Mouse (Mus musculus) heart, postnatal 0 days (tissue): ENCODE measurements at regions not wholly inside any gene's neighbourhood (a gene's known extent, or its start where the extent isn't known, plus 50 kb on each side); places are given as distances from the start of the nearest gene placed in this dataset.

Experiments
- ATAC-seq: fragments of 200-750 bp; cut with Nextera tagmentation; 2 replicates; pipeline ENCODE4 v1.8.0; 2017; ENCODE audit warnings: low read depth, moderate number of reproducible peaks, moderate library complexity; ENCODE audit not compliant: insufficient read depth
- DNase-seq: peaks from one replicate; pipeline ENCODE4 v3.0.0-alpha.2; 2016; ENCODE audit warnings: low spot score
- H3K27ac ChIP-seq: fragments of 300-500 bp; sonication (generic); 2 replicates; pipeline ENCODE4 v1.5.1; 2014; ENCODE audit warnings: low read depth, mild to moderate bottlenecking
- H3K27me3 ChIP-seq: fragments of 300-500 bp; sonication (generic); 2 replicates; pipeline ENCODE4 v1.6.1; 2014; ENCODE audit warnings: low read length, mixed read lengths; ENCODE audit not compliant: control insufficient read depth, insufficient read depth
- H3K36me3 ChIP-seq: fragments of 300-500 bp; sonication (generic); replicated peaks from 2 replicates; pipeline ENCODE4 v1.6.1; 2014; ENCODE audit warnings: low read length, mixed read lengths; ENCODE audit not compliant: control insufficient read depth, insufficient read depth
- H3K4me1 ChIP-seq: fragments of 300-500 bp; sonication (generic); 2 replicates; pipeline ENCODE4 v1.6.1; 2014; ENCODE audit warnings: antibody characterized with exemption; ENCODE audit not compliant: control insufficient read depth, insufficient read depth
- H3K4me2 ChIP-seq: fragments of 300-500 bp; sonication (generic); 2 replicates; pipeline ENCODE4 v1.6.1; 2014; ENCODE audit warnings: low read depth, mild to moderate bottlenecking, low read length, moderate library complexity
- H3K4me3 ChIP-seq: fragments of 300-500 bp; sonication (generic); 2 replicates; pipeline ENCODE4 v1.5.1; 2014; ENCODE audit warnings: low read depth, low read length
- H3K9ac ChIP-seq: fragments of 300-500 bp; sonication (generic); replicated peaks from 2 replicates; pipeline ENCODE4 v1.6.1; 2014; ENCODE audit warnings: low read depth, low read length, mixed read lengths
- H3K9me3 ChIP-seq: fragments of 300-500 bp; sonication (generic); replicated peaks from 2 replicates; pipeline ENCODE4 v1.6.1; 2016; ENCODE audit warnings: low read length; ENCODE audit not compliant: control insufficient read depth
- CTCF ChIP-seq: IDR thresholded peaks from 2 replicates; pipeline ENCODE4 v1.5.1; 2016; ENCODE audit warnings: antibody characterized with exemption, control low read depth, low read depth
- EP300 ChIP-seq: IDR thresholded peaks from 2 replicates; pipeline ENCODE4 v1.6.1; 2016; ENCODE audit warnings: antibody characterized with exemption, low read depth
- WGBS: fragments of 180-500 bp; shearing (Covaris S2); extraction: QIAGEN DNeasy Blood & Tissue Kit; methylation state at CpG from one replicate; pipeline ENCODE4 v1.1.7; 2014; 5-methylcytosine and 5-hydroxymethylcytosine counted together

GRCm38 (mm10) chr11:50492399-50493122 lies 61.6 kb upstream of the Rufy1 start:
- Histone ChIP-seq H3K36me3 (no peaks in the 10 kb centered on the region), H3K9ac (no peak overlapping the region), H3K4me3 (no peak overlapping the region), H3K9me3 (no peaks in the 10 kb centered on the region), H3K27ac (no peak overlapping the region), H3K4me1 (no peaks in the 10 kb centered on the region), H3K4me2 (no peak overlapping the region), H3K27me3 (no peaks in the 10 kb centered on the region)
- DNase-seq (no peak), ATAC-seq (no peak)
- TF ChIP-seq CTCF = no peak
- no peak for TF ChIP-seq EP300
- WGBS = 56% methylated on average over 5 of the region's 5 CpGs

- H3K36me3 ChIP-seq = no peaks in the 10 kb centered on the region
- ATAC-seq = no peak
These were observed 52.9 kb upstream of the Rufy1 start for GRCm38 (mm10) chr11:50483821-50484220.

GRCm38 (mm10) chr11:50483116-50483515 lies 52.2 kb upstream of the Rufy1 start:
- H3K9me3 ChIP-seq = no peaks in the 10 kb centered on the region
- WGBS = 87% methylated on average over 6 of the region's 6 CpGs
- H3K4me3 ChIP-seq = no peak overlapping the region
- no peak overlapping the region for H3K4me2 ChIP-seq
- DNase-seq (no peak), ATAC-seq (no peak)
- no peak overlapping the region for H3K27ac ChIP-seq
- no peaks in the 10 kb centered on the region for H3K27me3 ChIP-seq
- no peak overlapping the region for H3K9ac ChIP-seq
- no peak for TF ChIP-seq CTCF
- TF ChIP-seq EP300 = no peak
- no peaks in the 10 kb centered on the region for H3K36me3 ChIP-seq
- no peaks in the 10 kb centered on the region for H3K4me1 ChIP-seq

More at GRCm38 (mm10) chr11:50483821-50484220, 52.9 kb upstream of the Rufy1 start:
- WGBS = 93% methylated on average over 2 of the region's 2 CpGs
- DNase-seq = no peak
- Histone ChIP-seq H3K4me1 (no peaks in the 10 kb centered on the region), H3K9ac (no peak overlapping the region), H3K9me3 (no peaks in the 10 kb centered on the region), H3K27me3 (no peaks in the 10 kb centered on the region), H3K4me2 (no peak overlapping the region), H3K4me3 (no peak overlapping the region), H3K27ac (no peak overlapping the region)
- TF ChIP-seq EP300 = no peak
- no peak for TF ChIP-seq CTCF

- no peaks in the 10 kb centered on the region for H3K4me1 ChIP-seq
- WGBS = 52% methylated on average over 3 of the region's 3 CpGs
- TF ChIP-seq CTCF (no peak), EP300 (no peak)
- no peaks in the 10 kb centered on the region for H3K36me3 ChIP-seq
- no peak overlapping the region for H3K4me3 ChIP-seq
- H3K9me3 ChIP-seq = no peaks in the 10 kb centered on the region
- ATAC-seq (no peak), DNase-seq (no peak)
- H3K4me2 ChIP-seq = no peak overlapping the region
- no peak overlapping the region for H3K9ac ChIP-seq
- H3K27ac ChIP-seq = no peak overlapping the region
- no peaks in the 10 kb centered on the region for H3K27me3 ChIP-seq
These were observed 51.7 kb upstream of the Rufy1 start for GRCm38 (mm10) chr11:50482607-50483006.
